Mouse (Mus musculus): ENCODE measurements around the gene Tmem9b.

Gene Tmem9b

GRCm38 (mm10) chr7:109739822-109740370, 12.8 kb downstream of the Tmem9b start:
- DNase-seq (ENCODE audit: low spot score) = no peak

GRCm38 (mm10) chr7:109734806-109735205, 17.9 kb downstream of the Tmem9b start:
- DNase-seq (ENCODE audit: low spot score) = peak; percentile 34

GRCm38 (mm10) chr7:109731626-109732025, 21.0 kb downstream of the Tmem9b start, which contains the start of gene Ascl3:
Gene Ascl3, minus strand, starts transcription at chr7:109731726.
- DNase-seq (ENCODE audit: low spot score) = no peak

GRCm38 (mm10) chr7:109723697-109724096, 29.0 kb downstream of the Tmem9b start, which contains the start of gene BC051019:
Gene BC051019, minus strand, starts transcription at chr7:109723850.
- DNase-seq (ENCODE audit: low spot score) = no peak

GRCm38 (mm10) chr7:109723114-109723513, 29.6 kb downstream of the Tmem9b start:
- DNase-seq (ENCODE audit: low spot score) = no peak

- DNase-seq (ENCODE audit: low spot score) = no peak
These were observed 30.1 kb downstream of the Tmem9b start for GRCm38 (mm10) chr7:109722618-109723017.

GRCm38 (mm10) chr7:109719286-109719685, 33.4 kb downstream of the Tmem9b start:
- no peak for DNase-seq (ENCODE audit: low spot score)

GRCm38 (mm10) chr7:109713434-109713982, 39.2 kb downstream of the Tmem9b start:
- DNase-seq (ENCODE audit: low spot score) = no peak

GRCm38 (mm10) chr7:109712198-109712597, 40.5 kb downstream of the Tmem9b start:
- DNase-seq (ENCODE audit: low spot score) = no peak

- DNase-seq (ENCODE audit: low spot score) = no peak
These were observed 42.6 kb downstream of the Tmem9b start for GRCm38 (mm10) chr7:109710069-109710468.

GRCm38 (mm10) chr7:109708961-109709382, 43.7 kb downstream of the Tmem9b start:
- peak; percentile 53 for DNase-seq (ENCODE audit: low spot score)

GRCm38 (mm10) chr7:109707023-109707785, 45.5 kb downstream of the Tmem9b start:
- no peak for DNase-seq (ENCODE audit: low spot score)

GRCm38 (mm10) chr7:109704461-109704860, 48.2 kb downstream of the Tmem9b start:
- DNase-seq (ENCODE audit: low spot score) = no peak

- DNase-seq (ENCODE audit: low spot score) = no peak
These were observed 48.7 kb downstream of the Tmem9b start for GRCm38 (mm10) chr7:109704016-109704377.

- peak; percentile 92 for DNase-seq (ENCODE audit: low spot score)
These were observed 49.3 kb downstream of the Tmem9b start, which contains the start of the genes St5 and Akip1 for GRCm38 (mm10) chr7:109703190-109704015. Gene St5, minus strand, starts transcription at chr7:109703605. Gene Akip1, plus strand, starts transcription at chr7:109703690.

GRCm38 (mm10) chr7:109702721-109703120, 50.0 kb downstream of the Tmem9b start:
- DNase-seq (ENCODE audit: low spot score) = no peak

- DNase-seq (ENCODE audit: low spot score) = no peak
These were observed 52.5 kb downstream of the Tmem9b start for GRCm38 (mm10) chr7:109700213-109700612.

GRCm38 (mm10) chr7:109695339-109695726, 57.3 kb downstream of the Tmem9b start:
- no peak for DNase-seq (ENCODE audit: low spot score)

GRCm38 (mm10) chr7:109694576-109695338, 57.9 kb downstream of the Tmem9b start:
- no peak for DNase-seq (ENCODE audit: low spot score)

GRCm38 (mm10) chr7:109690961-109691360, 61.7 kb downstream of the Tmem9b start:
- DNase-seq (ENCODE audit: low spot score) = no peak

- no peak for DNase-seq (ENCODE audit: low spot score)
These were observed 62.6 kb downstream of the Tmem9b start for GRCm38 (mm10) chr7:109690101-109690500.

Measured in ovary, adult 18-20 months (tissue).